Mouse (Mus musculus) liver, embryonic 14.5 days (tissue): ENCODE results near the gene Kirrel3.

Source experiments
- CTCF ChIP-seq: IDR thresholded peaks from 2 replicates; pipeline ENCODE4 v1.5.1; 2016; ENCODE audit warnings: antibody characterized with exemption, low read depth, control low read depth
- EP300 ChIP-seq: IDR thresholded peaks from 2 replicates; pipeline ENCODE4 v1.6.1; 2016; ENCODE audit warnings: antibody characterized with exemption, low read depth

GRCm38 (mm10) chr9:35058596-35059354, 573.1 kb downstream of the Kirrel3 start:
- TF ChIP-seq CTCF, result no peak
- no peak for TF ChIP-seq EP300
